Mouse (Mus musculus) CH12.LX (cell line): ENCODE measurements around the gene Cpsf6.

ENCODE experiments used
- CTCF ChIP-seq, 2 experiments: IDR thresholded peaks in 1 of 2; conservative IDR thresholded peaks in 1 of 2; 2 replicates each; pipeline ENCODE4 v1.5.1; 2011 to 2012; ENCODE audit warnings: low read depth in 2 of 2, low read length in 2 of 2, improper control_type of control experiment in 1 of 2, inconsistent platforms in 1 of 2, mild to moderate bottlenecking in 1 of 2, moderate library complexity in 1 of 2
- EP300 ChIP-seq: IDR thresholded peaks from 2 replicates; pipeline ENCODE4 v1.6.1; 2011; ENCODE audit warnings: low read length, improper control_type of control experiment
- JUND ChIP-seq: conservative IDR thresholded peaks from 2 replicates; pipeline ENCODE4 v1.6.1; 2011; ENCODE audit warnings: low read depth, low read length, improper control_type of control experiment
- POLR2A ChIP-seq: IDR thresholded peaks from 2 replicates; pipeline ENCODE4 v1.6.1; 2011; ENCODE audit warnings: low read depth, mild to moderate bottlenecking, improper control_type of control experiment, low read length
- POLR2AphosphoS2 ChIP-seq: IDR thresholded peaks from 2 replicates; pipeline ENCODE4 v1.6.1; 2011; ENCODE audit warnings: low read depth, low read length, improper control_type of control experiment
- TBP ChIP-seq: conservative IDR thresholded peaks from 2 replicates; pipeline ENCODE4 v1.6.1; 2011; ENCODE audit warnings: low read depth, low read length, improper control_type of control experiment
- USF1 ChIP-seq: IDR thresholded peaks from 2 replicates; pipeline ENCODE4 v1.6.1; 2014; ENCODE audit warnings: low read depth, mild to moderate bottlenecking, inconsistent platforms, low read length, improper control_type of control experiment
- ZNF384 ChIP-seq: IDR thresholded peaks from 2 replicates; pipeline ENCODE4 v1.6.1; 2012; ENCODE audit warnings: low read depth, low read length, improper control_type of control experiment, inconsistent platforms

DNA sequence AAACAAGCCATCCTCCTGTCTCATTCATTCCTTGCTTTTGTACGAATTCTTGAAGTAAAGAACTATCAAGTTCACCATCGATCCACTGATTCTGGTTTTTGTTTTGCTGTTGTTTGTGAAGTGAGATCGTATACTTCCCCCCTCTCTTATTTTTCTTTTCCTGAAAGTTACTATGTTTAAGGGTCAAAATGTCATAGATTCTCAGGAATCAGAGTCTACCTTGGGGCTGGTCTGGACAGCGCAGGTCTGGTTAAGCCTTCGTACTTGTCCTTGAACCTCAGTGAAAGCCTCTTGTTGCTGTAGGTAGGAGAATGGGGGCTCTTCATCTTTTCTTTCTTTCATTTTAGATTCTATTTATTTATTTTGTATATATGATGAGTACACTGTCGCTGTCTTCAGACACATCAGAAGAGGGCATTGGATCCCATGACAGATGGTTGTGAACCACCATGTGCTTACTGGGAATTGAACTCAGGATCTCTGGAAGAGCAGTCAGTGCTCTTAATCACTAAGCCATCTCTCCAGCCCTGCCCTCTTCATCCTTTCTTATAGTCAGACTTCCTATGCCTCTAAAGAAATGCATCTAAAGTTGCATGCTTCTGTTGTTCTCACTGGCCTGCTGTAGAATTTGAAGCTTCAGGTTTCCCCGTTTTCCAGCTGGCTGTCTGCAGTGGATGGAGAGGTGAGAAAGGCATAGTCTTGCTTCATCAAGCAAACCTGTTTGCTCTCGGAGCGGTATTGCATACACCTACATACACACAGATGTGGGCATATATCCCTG, 40.9 kb upstream of the Cpsf6 start:
- TF ChIP-seq ZNF384 (no peak), POLR2A (no peak), USF1 (no peak), CTCF (conservative IDR thresholded peaks at IDR 0.05 in 1 of 2, IDR thresholded peaks at IDR 0.05 in 1 of 2; ENCODE audit: low read depth in 2 of 2, low read length in 2 of 2) (no peak), JUND (no peak), TBP (no peak), POLR2AphosphoS2 (no peak), EP300 (no peak)
